Mouse (Mus musculus) lung, embryonic 14.5 days (tissue): ENCODE results near the gene Ndufa8. TPM values are rescaled to one million over a fixed set of nuclear protein-coding genes. Genes with fewer than 3 reads are reported as not detected.

Experiments
- ATAC-seq: fragments of 200-750 bp; cut with Nextera tagmentation; 2 replicates; pipeline ENCODE4 v1.8.0; 2017; ENCODE audit warnings: mild to moderate bottlenecking, moderate TSS enrichment, moderate library complexity; ENCODE audit not compliant: insufficient read depth
- DNase-seq: peaks from one replicate; pipeline ENCODE4 v3.0.0-alpha.2; 2015
- H3K27ac ChIP-seq: fragments of 300-500 bp; sonication (generic); 2 replicates; pipeline ENCODE4 v1.5.1; 2014; ENCODE audit warnings: low read depth, mild to moderate bottlenecking, moderate library complexity
- H3K27me3 ChIP-seq: fragments of 300-500 bp; sonication (generic); 2 replicates; pipeline ENCODE4 v1.6.1; 2014; ENCODE audit warnings: low read length, control low read depth; ENCODE audit not compliant: insufficient read depth
- H3K36me3 ChIP-seq: fragments of 300-500 bp; sonication (generic); 2 replicates; pipeline ENCODE4 v1.6.1; 2014; ENCODE audit warnings: control low read depth; ENCODE audit not compliant: insufficient read depth
- H3K4me1 ChIP-seq: fragments of 300-500 bp; sonication (generic); 2 replicates; pipeline ENCODE4 v1.6.1; 2014; ENCODE audit warnings: antibody characterized with exemption, control low read depth; ENCODE audit not compliant: insufficient read depth
- H3K4me2 ChIP-seq: fragments of 300-500 bp; sonication (generic); 2 replicates; pipeline ENCODE4 v1.6.1; 2014; ENCODE audit warnings: mild to moderate bottlenecking
- H3K4me3 ChIP-seq: fragments of 300-500 bp; sonication (generic); 2 replicates; pipeline ENCODE4 v1.5.1; 2014; ENCODE audit warnings: low read depth, low read length
- H3K9ac ChIP-seq: fragments of 300-500 bp; sonication (generic); 2 replicates; pipeline ENCODE4 v1.6.1; 2014
- H3K9me3 ChIP-seq: fragments of 300-500 bp; sonication (generic); 2 replicates; pipeline ENCODE4 v1.6.1; 2016; ENCODE audit warnings: low read depth, low read length, control low read depth
- CTCF ChIP-seq: IDR thresholded peaks from 2 replicates; pipeline ENCODE4 v1.5.1; 2016; ENCODE audit warnings: antibody characterized with exemption, low read depth
- WGBS: fragments of 180-500 bp; shearing (Covaris S2); extraction: QIAGEN DNeasy Blood & Tissue Kit; methylation state at CpG from one replicate; pipeline ENCODE4 v1.1.7; 2014; 5-methylcytosine and 5-hydroxymethylcytosine counted together
- polyA plus RNA-seq: library from polyadenylated mRNA; unstranded; fragments of >200 nt; fragmentation: Nextera tagmentation; extraction: Ambion mirVana; gene quantifications from 2 replicates; pipeline ENCODE4 v1.2.1, GENCODE M21; 2014

Ndufa8 gene
- polyA plus RNA-seq, 1 experiment from 2014 or later, result 247 TPM

DNA sequence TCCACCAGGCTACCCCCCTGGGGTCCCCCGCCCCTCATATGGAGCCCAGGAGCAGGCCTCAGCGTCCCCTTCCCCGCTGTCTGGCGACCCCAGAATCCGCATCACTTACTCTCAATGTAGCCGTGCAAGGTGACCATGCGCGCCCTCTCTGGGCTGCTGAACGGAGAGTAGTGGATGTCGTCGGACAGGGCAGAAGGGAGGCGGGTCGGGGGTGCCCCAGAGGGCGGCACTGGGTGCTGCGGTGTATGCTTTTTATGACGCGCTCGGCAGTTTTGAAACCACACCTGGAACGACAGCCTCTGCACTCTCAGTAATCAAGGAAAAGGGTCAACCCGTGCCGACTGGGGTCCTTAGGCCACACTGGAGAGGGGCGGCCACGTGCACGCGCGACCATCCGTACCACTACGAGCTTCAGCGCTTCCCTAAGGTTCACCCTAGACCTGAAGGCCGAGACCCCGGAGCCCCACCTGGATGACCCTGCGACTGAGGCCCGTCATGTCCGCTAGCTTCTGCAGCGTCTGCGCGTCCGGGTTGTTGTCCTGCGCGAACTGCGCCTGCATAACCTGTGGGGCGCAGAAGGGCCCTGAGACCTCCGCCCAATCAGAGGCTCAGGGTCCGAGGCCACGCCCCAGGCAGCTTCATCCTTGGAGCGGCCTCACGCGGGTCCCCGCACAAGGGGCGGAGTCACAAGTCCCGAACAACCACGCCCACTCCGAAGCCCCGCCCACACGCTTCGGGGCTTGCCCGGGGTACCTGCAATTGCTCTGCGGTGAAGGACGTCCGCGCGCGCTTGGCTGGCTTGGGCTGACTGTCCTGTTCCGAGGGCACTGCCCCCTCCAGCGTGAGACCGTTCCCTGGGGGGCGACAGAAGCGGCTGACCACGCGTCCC is 41.9 kb upstream of the Ndufa8 start:
- Histone ChIP-seq H3K4me3 (peak overlapping the region; percentile 41), H3K4me1 (0 out of 2 replicates have a peak, but pooled peaks cover 4% of the 10 kb centered on the region), H3K36me3 (no peaks in the 10 kb centered on the region), H3K27me3 (peaks cover 89% of the 10 kb centered on the region), H3K9me3 (no peaks in the 10 kb centered on the region), H3K4me2 (peak overlapping the region; percentile 73), H3K9ac (0 out of 2 replicates have a peak overlapping the region, but pooled peaks have one; percentile 25), H3K27ac (no peak overlapping the region)
- no peak for TF ChIP-seq CTCF
- ATAC-seq, result peak; percentile 85
- 4% methylated on average over 70 of the region's 70 CpGs for WGBS
- peak; percentile 89 for DNase-seq

DNA sequence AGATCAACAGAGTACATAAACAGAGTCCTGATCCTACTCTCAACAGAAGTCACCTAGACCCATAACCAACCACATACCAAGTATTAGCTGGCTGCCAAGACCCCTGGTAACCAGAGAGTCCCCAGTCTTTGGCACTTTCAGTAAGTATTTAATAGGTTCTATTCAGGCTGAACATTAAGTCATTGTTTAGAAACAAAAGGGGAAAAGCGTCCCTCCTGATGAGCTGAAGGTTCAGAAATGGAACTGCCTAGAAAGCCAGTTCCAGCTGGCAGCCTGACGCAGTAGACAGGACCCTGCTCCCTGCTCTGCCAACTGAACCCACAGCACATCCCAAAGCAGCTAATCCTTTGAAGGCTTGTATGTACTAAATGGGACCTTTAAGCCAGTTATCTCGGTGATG is 40.0 kb upstream of the Ndufa8 start:
- H3K4me3 ChIP-seq, result no peak overlapping the region
- no peaks in the 10 kb centered on the region for H3K9me3 ChIP-seq
- no peak for TF ChIP-seq CTCF
- H3K9ac ChIP-seq, result no peak overlapping the region
- no peak for ATAC-seq
- H3K27me3 ChIP-seq, result peaks cover 70% of the 10 kb centered on the region
- H3K4me1 ChIP-seq, result 0 out of 2 replicates have a peak, but pooled peaks cover 4% of the 10 kb centered on the region
- no peaks in the 10 kb centered on the region for H3K36me3 ChIP-seq
- DNase-seq, result no peak
- WGBS, result 58% methylated on average over 3 of the region's 3 CpGs
- no peak overlapping the region for H3K27ac ChIP-seq
- H3K4me2 ChIP-seq, result no peak overlapping the region

DNA sequence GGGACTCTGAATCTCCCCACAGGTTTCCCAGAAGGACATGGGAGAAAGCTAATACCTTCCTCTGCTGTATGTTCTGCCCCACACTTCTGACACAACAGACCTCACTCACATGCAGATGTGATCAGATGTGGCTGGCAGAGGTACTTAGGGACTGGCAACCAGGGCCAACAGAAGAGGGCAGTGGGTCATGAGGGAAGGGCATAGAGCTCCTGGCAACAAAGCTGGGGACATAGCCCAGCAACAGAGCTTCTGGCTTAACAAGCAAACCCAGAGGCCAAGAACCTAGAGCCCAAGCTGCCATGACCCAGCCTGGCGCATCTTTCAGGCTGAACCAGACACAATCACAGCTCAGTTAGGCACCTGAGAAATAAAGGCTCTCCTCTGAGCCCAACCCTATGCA is 35.8 kb upstream of the Ndufa8 start:
- 78% methylated on average over 1 of the region's 1 CpGs for WGBS
- no peak overlapping the region for H3K9ac ChIP-seq
- H3K4me3 ChIP-seq, result no peak overlapping the region
- H3K27ac ChIP-seq, result no peak overlapping the region
- H3K9me3 ChIP-seq, result no peaks in the 10 kb centered on the region
- H3K36me3 ChIP-seq, result no peaks in the 10 kb centered on the region
- DNase-seq (no peak), ATAC-seq (no peak)
- H3K4me1 ChIP-seq, result no peaks in the 10 kb centered on the region
- H3K27me3 ChIP-seq, result peaks cover 29% of the 10 kb centered on the region
- H3K4me2 ChIP-seq, result no peak overlapping the region
- TF ChIP-seq CTCF, result no peak

DNA sequence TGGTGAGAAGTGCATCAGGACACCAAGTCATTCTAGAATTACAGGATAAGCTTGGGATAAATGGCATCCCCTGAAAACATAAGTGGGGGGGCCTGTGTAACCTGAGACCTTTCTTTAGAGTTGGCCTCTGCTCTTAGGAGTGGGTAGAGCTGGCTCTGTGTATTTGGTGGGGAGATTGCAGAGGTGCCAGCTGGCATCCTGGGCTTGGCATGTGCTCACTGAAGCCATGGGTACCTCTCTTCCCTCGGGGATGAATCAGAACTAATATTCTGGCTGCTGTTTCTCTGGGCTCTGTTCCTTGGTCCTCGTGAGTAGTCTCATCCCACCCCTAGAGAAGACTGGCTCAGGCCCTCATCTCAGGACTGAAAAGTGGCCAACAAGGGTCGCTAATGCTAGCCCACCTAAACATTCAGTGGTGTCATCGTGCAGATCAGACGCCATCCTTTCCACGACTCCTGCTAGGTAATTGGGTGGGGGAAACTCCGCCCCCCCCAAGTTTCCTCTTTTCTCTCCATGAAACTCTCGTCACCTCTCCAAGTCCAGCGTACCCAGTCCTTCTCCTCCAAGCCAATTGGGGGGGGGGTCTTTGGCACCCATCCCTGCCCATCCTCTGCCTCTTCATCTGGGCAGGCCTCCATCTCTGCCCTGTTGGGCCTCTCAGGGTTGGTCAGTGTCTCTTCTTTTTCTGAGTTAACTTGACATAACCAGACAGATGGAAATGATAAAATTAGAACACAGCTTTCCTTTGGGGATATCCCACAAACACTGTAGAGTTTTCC is 33.8 kb upstream of the Ndufa8 start:
- ATAC-seq, result no peak
- Histone ChIP-seq H3K27ac (no peak overlapping the region), H3K36me3 (no peaks in the 10 kb centered on the region), H3K27me3 (peaks cover 11% of the 10 kb centered on the region), H3K9ac (no peak overlapping the region), H3K9me3 (no peaks in the 10 kb centered on the region), H3K4me1 (no peaks in the 10 kb centered on the region), H3K4me3 (no peak overlapping the region), H3K4me2 (no peak overlapping the region)
- WGBS, result 79% methylated on average over 9 of the region's 9 CpGs
- TF ChIP-seq CTCF, result no peak
- no peak for DNase-seq

DNA sequence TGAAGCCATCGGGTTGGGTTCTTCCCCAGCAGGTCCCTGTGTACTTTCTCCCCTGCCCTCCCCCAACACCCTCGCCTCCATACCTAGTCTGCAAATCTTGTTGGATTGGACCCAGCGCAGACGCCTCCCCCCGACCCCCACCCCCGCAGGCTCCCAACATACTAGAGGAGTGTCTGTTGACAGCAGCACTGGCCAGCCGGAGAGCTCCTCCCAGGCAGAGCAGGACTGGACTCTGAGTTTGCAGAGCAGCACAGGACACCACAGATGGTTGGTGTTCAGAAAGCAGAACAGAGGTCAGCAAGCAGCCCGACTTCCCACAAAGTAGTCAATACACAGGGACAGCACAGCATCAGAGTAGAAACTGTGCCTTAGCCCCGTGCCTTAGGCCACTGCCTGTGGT is 32.2 kb upstream of the Ndufa8 start:
- H3K27me3 ChIP-seq, result no peaks in the 10 kb centered on the region
- 12% methylated on average over 9 of the region's 9 CpGs for WGBS
- no peaks in the 10 kb centered on the region for H3K4me1 ChIP-seq
- no peaks in the 10 kb centered on the region for H3K9me3 ChIP-seq
- no peaks in the 10 kb centered on the region for H3K36me3 ChIP-seq
- no peak overlapping the region for H3K4me2 ChIP-seq
- no peak overlapping the region for H3K27ac ChIP-seq
- no peak for TF ChIP-seq CTCF
- no peak overlapping the region for H3K4me3 ChIP-seq
- H3K9ac ChIP-seq, result no peak overlapping the region
- ATAC-seq, result peak; percentile 70
- DNase-seq, result peak; percentile 61

DNA sequence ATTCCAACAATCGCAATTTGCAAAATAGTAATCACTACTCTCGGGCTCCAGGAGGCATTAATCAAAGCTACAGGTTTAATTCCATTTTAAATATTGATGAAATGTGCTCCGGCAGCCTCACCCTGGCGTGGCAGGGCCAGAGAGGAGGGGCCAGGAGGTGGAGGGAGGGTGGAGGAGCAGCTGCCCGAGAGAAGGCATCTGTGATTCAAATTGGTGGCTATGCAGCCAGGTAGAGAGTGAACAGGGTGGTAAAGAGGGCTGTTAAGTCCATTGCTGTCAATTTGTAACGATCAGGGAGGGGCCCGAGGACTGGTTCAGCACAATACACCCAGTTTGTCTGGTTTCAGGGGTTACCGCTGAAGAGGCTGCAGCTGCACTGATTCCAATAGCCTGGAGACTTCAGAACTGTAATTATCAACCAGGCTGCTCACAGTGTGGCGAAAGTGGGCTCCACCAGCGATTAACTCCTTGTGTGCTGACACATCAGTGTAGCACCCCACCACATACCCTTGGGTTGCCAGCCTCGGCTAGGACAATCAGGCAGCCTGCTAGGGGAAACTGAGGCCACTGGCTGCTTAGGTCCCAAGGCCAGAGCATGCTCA is 28.1 kb upstream of the Ndufa8 start:
- no peak overlapping the region for H3K4me3 ChIP-seq
- H3K9me3 ChIP-seq, result no peaks in the 10 kb centered on the region
- no peaks in the 10 kb centered on the region for H3K27me3 ChIP-seq
- DNase-seq (no peak), ATAC-seq (peak; percentile 42; the same call in 1 of the 2 replicates)
- no peak overlapping the region for H3K27ac ChIP-seq
- H3K4me1 ChIP-seq, result no peaks in the 10 kb centered on the region
- H3K4me2 ChIP-seq, result peak overlapping the region; percentile 8; the same call in 1 of the 2 replicates
- no peaks in the 10 kb centered on the region for H3K36me3 ChIP-seq
- no peak for TF ChIP-seq CTCF
- 18% methylated on average over 11 of the region's 11 CpGs for WGBS
- H3K9ac ChIP-seq, result no peak overlapping the region
